Mouse (Mus musculus) liver, embryonic 15.5 days (tissue): Measurements from ENCODE around the gene Mbl2. TPM values are rescaled to one million over a fixed set of nuclear protein-coding genes. Genes with fewer than 3 reads are reported as not detected.
"Not testable (repeated sequence)": the region's sequence is repeated elsewhere in the genome, so short reads cannot be mapped to it uniquely, and the experiment has no call there.

Experiments used
- ATAC-seq: fragments of 200-750 bp; cut with Nextera tagmentation; 2 replicates; pipeline ENCODE4 v1.8.0; 2017; ENCODE audit warnings: moderate number of reproducible peaks, mild to moderate bottlenecking, moderate library complexity; ENCODE audit not compliant: insufficient read depth
- H3K27ac ChIP-seq: fragments of 300-500 bp; sonication (generic); replicated peaks from 2 replicates; pipeline ENCODE4 v1.5.1; 2015; ENCODE audit warnings: mild to moderate bottlenecking, inconsistent platforms
- H3K27me3 ChIP-seq: fragments of 300-500 bp; sonication (generic); 2 replicates; pipeline ENCODE4 v1.6.1; 2015; ENCODE audit warnings: mild to moderate bottlenecking, inconsistent platforms
- H3K36me3 ChIP-seq: fragments of 300-500 bp; sonication (generic); replicated peaks from 2 replicates; pipeline ENCODE4 v1.6.1; 2015; ENCODE audit warnings: moderate library complexity, mild to moderate bottlenecking, inconsistent platforms
- H3K4me1 ChIP-seq: fragments of 300-500 bp; sonication (generic); replicated peaks from 2 replicates; pipeline ENCODE4 v1.6.1; 2015; ENCODE audit warnings: inconsistent platforms
- H3K4me2 ChIP-seq: fragments of 300-500 bp; sonication (generic); 2 replicates; pipeline ENCODE4 v1.6.1; 2015; ENCODE audit warnings: moderate library complexity, mild to moderate bottlenecking, inconsistent platforms
- H3K4me3 ChIP-seq: fragments of 300-500 bp; sonication (generic); replicated peaks from 2 replicates; pipeline ENCODE4 v1.5.1; 2015; ENCODE audit warnings: mild to moderate bottlenecking, inconsistent platforms
- H3K9ac ChIP-seq: fragments of 300-500 bp; sonication (generic); 2 replicates; pipeline ENCODE4 v1.6.1; 2015; ENCODE audit warnings: moderate library complexity, mild to moderate bottlenecking, inconsistent platforms
- H3K9me3 ChIP-seq: fragments of 300-500 bp; sonication (generic); replicated peaks from 2 replicates; pipeline ENCODE4 v1.6.1; 2016; ENCODE audit warnings: inconsistent platforms
- WGBS: fragments of 180-500 bp; shearing (Covaris S2); methylation state at CpG from one replicate; pipeline ENCODE4 v1.1.7; 2015; ENCODE audit warnings: mixed read lengths; ENCODE audit not compliant: insufficient replicate concordance; 5-methylcytosine and 5-hydroxymethylcytosine counted together
- polyA plus RNA-seq: library from polyadenylated mRNA; unstranded; fragments of >200 nt; fragmentation: Nextera tagmentation; extraction: Ambion mirVana; gene quantifications from 2 replicates; pipeline ENCODE4 v1.2.1, GENCODE M21; 2015

The Mbl2 gene
- 4.6 and 4.8 TPM in 2 replicates for polyA plus RNA-seq

DNA sequence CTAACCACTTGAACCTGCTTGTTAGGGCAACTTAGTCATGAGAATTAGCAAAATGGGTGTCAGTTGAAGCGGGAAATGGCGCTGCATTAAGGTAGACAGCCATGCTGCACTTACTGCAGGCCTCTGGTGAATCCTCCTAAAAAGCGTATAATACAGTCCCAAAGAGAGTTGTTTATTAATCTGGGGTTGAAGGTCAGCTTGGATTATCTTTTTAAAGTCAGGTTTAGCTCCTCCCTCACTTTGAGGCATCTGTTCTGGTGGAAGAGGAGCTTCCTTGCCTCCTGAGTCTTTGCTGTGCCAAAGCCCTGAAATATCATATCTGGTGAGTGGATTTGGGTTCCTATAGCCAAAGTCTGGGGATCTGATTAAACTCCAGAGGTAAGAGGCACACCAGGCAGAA, at the start of gene Mbl2:
Mbl2 (plus strand) TSS at position 252 of the 400 bp plus-strand sequence.
- Histone ChIP-seq H3K36me3 (no peaks in the 10 kb centered on the region), H3K27me3 (no peaks in the 10 kb centered on the region), H3K9me3 (no peaks in the 10 kb centered on the region), H3K4me2 (no peak within 1 kb of the TSS), H3K27ac (no peak within 1 kb of the TSS), H3K9ac (no peak within 1 kb of the TSS), H3K4me1 (no peaks in the 10 kb centered on the region), H3K4me3 (no peak within 1 kb of the TSS)
- 75% methylated on average over 3 of the region's 3 CpGs for WGBS
- ATAC-seq: no peak

DNA sequence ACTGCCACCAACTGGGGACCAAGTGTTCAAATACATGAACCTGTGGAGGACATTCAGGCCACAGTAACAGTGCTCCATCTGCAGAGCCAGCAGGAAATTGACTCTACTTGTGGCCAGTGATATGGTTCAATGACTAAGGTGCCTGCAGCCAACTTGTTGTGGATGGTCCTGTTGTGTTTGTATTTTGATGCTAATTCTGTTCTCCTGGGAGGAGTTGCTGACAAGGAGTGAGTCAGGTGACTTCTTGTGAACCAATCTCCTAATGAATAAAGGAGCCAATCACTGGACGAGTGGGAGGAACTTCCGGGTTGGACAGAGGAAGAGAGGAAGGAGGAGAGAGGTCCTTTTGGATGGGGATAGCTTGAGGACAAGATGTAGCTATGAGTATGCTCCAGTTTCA, 47.2 kb upstream of the Mbl2 start:
- Histone ChIP-seq H3K4me2 (no peak overlapping the region), H3K9me3 (no peaks in the 10 kb centered on the region), H3K4me1 (no peaks in the 10 kb centered on the region), H3K27me3 (no peaks in the 10 kb centered on the region), H3K27ac (no peak overlapping the region), H3K4me3 (no peak overlapping the region), H3K36me3 (no peaks in the 10 kb centered on the region), H3K9ac (no peak overlapping the region)
- 52% methylated on average over 2 of the region's 2 CpGs for WGBS
- no peak for ATAC-seq

DNA sequence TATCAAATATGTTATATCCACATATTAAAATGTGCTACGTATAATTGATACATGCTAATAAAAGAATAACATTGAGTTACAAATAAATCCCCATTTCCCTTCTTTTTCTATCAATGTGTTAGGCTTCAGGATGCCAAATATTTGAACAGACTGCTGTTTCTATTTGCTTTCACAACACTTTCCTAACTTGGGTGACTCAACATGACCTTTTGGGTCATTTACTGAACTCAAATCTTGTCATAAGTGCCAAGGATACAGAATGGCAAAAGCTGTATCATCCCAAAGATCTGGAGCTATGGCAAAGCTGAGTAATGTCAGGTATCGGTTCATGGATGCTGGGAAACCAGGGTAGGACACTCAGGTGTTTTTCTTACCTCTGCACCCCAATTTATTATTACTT, 45.5 kb upstream of the Mbl2 start:
- Histone ChIP-seq H3K9me3 (no peaks in the 10 kb centered on the region), H3K4me3 (no peak overlapping the region), H3K27ac (no peak overlapping the region), H3K4me1 (no peaks in the 10 kb centered on the region), H3K36me3 (no peaks in the 10 kb centered on the region), H3K4me2 (no peak overlapping the region), H3K27me3 (no peaks in the 10 kb centered on the region), H3K9ac (no peak overlapping the region)
- ATAC-seq: no peak
- WGBS: 56% methylated on average over 2 of the region's 2 CpGs

DNA sequence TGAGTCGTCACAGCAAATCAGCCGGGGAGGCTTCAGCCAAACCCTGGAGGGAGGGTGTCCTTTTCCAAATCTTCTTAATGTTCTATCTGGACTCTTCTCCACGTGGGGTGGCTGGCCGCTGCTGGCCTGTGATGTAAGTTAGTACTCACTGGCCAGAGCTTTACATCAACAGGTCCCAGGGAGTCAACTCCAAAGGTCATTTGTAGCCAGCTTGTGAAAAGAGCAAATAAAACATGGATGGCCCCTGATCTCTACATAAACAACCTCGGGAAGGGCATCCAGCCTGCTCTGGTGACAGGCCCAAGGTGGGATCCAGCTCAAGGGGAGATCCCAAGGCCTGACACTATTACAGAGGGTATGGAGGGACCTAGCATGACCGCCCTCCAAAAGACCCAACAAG, 37.7 kb upstream of the Mbl2 start:
- H3K9me3 ChIP-seq: no peaks in the 10 kb centered on the region
- peak overlapping the region; percentile 56; the same call in 1 of the 2 replicates for H3K27ac ChIP-seq
- H3K4me1 ChIP-seq: no peaks in the 10 kb centered on the region
- no peak overlapping the region for H3K4me2 ChIP-seq
- ATAC-seq: peak; percentile 73
- no peaks in the 10 kb centered on the region for H3K27me3 ChIP-seq
- WGBS: 63% methylated on average over 6 of the region's 6 CpGs
- no peak overlapping the region for H3K4me3 ChIP-seq
- no peak overlapping the region for H3K9ac ChIP-seq
- H3K36me3 ChIP-seq: no peaks in the 10 kb centered on the region

DNA sequence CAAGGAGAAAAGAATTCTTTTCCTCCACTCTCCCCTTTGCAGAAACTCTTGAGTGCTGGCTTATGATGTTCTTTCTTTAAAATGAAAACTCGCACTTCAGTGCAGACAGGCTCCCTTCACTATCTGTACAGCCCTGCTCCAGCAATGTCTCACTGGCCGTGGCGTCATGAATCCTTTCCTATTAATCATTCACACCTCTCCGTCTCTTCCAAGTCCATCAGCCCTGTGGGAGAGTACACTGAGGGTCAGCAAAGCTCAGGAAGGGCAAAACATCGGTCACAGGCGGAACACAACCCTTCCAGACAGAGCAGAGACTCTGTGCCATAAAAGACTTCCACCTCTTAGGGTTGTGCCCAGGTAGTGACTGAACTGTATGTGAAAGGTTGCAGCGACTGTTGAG, 30.6 kb upstream of the Mbl2 start:
- no peaks in the 10 kb centered on the region for H3K36me3 ChIP-seq
- no peak overlapping the region for H3K4me3 ChIP-seq
- no peaks in the 10 kb centered on the region for H3K9me3 ChIP-seq
- no peak overlapping the region for H3K9ac ChIP-seq
- no peak overlapping the region for H3K4me2 ChIP-seq
- H3K27ac ChIP-seq: peak overlapping the region; percentile 38; the same call in 1 of the 2 replicates
- H3K4me1 ChIP-seq: 0 out of 2 replicates have a peak, but pooled peaks cover 4% of the 10 kb centered on the region
- WGBS: 63% methylated on average over 7 of the region's 7 CpGs
- no peaks in the 10 kb centered on the region for H3K27me3 ChIP-seq
- ATAC-seq: peak; percentile 56

DNA sequence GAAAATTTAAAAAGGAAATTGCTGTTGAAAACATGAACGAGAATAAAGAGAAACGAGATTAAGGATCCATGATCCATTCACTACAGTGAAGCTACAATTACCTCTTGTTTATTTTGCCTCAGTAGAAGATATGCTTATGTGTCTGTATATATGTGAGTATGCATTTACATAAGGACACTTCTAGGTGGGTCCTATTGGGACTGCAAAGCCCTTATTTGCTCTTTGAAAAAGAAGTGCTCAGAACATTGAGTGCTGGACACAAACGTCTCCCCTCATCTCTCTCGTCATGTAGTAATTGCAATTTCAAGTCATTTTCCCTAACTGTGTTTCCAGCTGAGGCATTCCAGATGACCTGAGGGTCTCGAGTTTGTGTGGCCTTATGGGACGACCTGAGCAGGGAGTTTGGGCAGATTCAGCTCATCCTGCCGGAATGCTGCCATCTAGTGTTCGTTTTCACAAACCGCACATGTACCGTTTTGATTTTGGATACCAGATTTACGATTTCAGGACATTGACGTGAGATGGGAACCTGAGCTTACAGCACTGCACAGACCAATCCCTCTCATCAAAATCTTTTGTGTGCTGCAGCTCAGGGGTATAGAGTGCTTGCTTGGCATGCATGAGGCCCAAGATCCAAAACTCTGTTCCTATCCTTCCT, 27.5 kb upstream of the Mbl2 start:
- H3K4me3 ChIP-seq: no peak overlapping the region
- no peaks in the 10 kb centered on the region for H3K27me3 ChIP-seq
- no peaks in the 10 kb centered on the region for H3K9me3 ChIP-seq
- 15% methylated on average over 12 of the region's 12 CpGs for WGBS
- no peaks in the 10 kb centered on the region for H3K36me3 ChIP-seq
- ATAC-seq: no peak
- no peak overlapping the region for H3K4me2 ChIP-seq
- H3K4me1 ChIP-seq: 0 out of 2 replicates have a peak, but pooled peaks cover 4% of the 10 kb centered on the region
- no peak overlapping the region for H3K9ac ChIP-seq
- no peak overlapping the region for H3K27ac ChIP-seq

DNA sequence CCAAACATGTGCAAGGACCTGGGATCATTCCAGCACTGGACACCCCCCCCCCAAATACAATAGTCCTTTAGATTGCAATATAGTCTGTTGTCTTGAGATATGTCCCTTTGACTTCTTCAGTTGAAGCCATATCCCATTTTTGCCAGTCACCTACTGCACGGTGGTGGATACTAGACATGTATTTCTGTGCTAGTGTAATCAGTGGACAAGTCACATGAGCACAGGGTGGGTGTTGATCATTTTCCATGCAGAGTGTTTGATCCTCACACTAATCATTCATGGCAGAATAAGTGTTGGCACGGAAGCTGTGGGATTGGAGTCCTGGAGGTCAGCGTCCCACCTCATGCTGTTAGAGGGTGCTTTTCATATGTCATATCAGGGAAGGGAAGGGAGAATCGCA, 26.9 kb upstream of the Mbl2 start:
- 59% methylated on average over 4 of the region's 4 CpGs for WGBS
- no peak overlapping the region for H3K4me3 ChIP-seq
- no peak overlapping the region for H3K27ac ChIP-seq
- no peak for ATAC-seq
- H3K4me2 ChIP-seq: no peak overlapping the region
- no peaks in the 10 kb centered on the region for H3K27me3 ChIP-seq
- no peaks in the 10 kb centered on the region for H3K9me3 ChIP-seq
- no peaks in the 10 kb centered on the region for H3K36me3 ChIP-seq
- H3K4me1 ChIP-seq: 0 out of 2 replicates have a peak, but pooled peaks cover 4% of the 10 kb centered on the region
- H3K9ac ChIP-seq: no peak overlapping the region

DNA sequence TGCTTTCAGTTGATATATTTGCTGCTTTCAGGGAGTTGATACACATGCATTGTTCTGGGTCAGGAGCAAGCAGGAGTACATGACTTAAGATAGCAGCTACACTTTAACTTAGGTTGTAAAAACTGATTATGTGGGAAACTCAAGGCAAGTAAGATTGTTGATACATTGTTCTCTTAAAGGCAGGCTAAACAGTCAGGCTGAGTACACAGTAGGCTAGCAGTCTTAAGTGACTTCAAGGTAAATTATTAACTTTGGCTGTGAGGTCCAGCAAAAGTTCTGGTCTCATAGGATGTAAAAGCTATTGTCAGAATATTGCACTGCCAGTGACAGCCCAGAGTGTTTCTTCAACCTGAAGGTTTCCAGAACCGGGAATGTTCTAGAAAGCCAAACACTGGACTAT, 25.8 kb upstream of the Mbl2 start:
- no peak for ATAC-seq
- 0 out of 2 replicates have a peak, but pooled peaks cover 4% of the 10 kb centered on the region for H3K4me1 ChIP-seq
- no peak overlapping the region for H3K27ac ChIP-seq
- H3K9ac ChIP-seq: no peak overlapping the region
- WGBS: 56% methylated on average over 1 of the region's 1 CpGs
- no peak overlapping the region for H3K4me3 ChIP-seq
- H3K36me3 ChIP-seq: no peaks in the 10 kb centered on the region
- H3K4me2 ChIP-seq: no peak overlapping the region
- H3K27me3 ChIP-seq: no peaks in the 10 kb centered on the region
- H3K9me3 ChIP-seq: no peaks in the 10 kb centered on the region

DNA sequence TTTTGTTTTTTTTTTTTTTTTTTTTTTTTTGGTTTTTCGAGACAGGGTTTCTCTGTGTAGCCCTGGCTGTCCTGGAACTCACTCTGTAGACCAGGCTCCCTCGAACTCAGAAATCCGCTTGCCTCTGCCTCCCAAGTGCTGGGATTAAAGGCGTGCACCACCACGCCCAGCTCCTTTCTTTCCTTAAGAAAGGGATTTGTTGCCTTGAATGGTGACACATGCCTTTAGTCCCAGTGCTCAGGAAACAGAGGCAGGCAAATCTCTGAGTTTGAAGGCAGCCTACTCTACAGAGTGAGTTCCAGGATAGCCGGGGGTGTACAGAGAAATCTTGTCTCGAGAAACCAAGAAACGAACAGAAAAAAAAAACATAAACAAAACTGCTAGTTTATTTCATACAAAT, 23.7 kb upstream of the Mbl2 start:
- not testable (repeated sequence) for H3K4me3 ChIP-seq, H3K36me3 ChIP-seq, H3K27ac ChIP-seq, ATAC-seq, H3K9me3 ChIP-seq, H3K4me2 ChIP-seq, H3K27me3 ChIP-seq, H3K4me1 ChIP-seq, H3K9ac ChIP-seq
- 62% methylated on average over 8 of the region's 8 CpGs for WGBS

DNA sequence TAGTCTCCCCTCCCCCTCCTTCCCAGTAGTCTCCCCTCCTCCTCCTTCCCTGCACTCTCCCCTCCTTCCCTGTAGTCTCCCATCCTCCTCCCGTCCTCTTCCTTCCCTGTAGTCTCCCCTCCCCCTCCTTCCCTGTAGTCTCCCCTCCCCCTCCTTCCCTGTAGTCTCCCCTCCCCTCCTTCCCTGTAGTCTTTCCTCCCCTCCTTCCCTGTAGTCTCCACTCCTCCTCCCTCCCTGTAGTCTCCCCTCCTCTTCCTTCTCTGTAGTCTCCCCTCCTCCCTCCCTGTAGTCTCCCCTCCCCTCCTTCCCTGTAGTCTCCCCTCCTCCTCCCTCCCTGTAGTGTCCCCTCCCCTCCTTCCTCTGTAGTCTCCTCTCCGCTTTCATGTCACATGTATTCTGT, 18.7 kb upstream of the Mbl2 start:
- H3K9me3 ChIP-seq: no peaks in the 10 kb centered on the region
- no peaks in the 10 kb centered on the region for H3K36me3 ChIP-seq
- ATAC-seq: no peak
- WGBS: 49% methylated on average over 2 of the region's 2 CpGs
- H3K27ac ChIP-seq: no peak overlapping the region
- no peak overlapping the region for H3K4me2 ChIP-seq
- H3K9ac ChIP-seq: no peak overlapping the region
- H3K4me3 ChIP-seq: no peak overlapping the region
- H3K27me3 ChIP-seq: no peaks in the 10 kb centered on the region
- no peaks in the 10 kb centered on the region for H3K4me1 ChIP-seq

DNA sequence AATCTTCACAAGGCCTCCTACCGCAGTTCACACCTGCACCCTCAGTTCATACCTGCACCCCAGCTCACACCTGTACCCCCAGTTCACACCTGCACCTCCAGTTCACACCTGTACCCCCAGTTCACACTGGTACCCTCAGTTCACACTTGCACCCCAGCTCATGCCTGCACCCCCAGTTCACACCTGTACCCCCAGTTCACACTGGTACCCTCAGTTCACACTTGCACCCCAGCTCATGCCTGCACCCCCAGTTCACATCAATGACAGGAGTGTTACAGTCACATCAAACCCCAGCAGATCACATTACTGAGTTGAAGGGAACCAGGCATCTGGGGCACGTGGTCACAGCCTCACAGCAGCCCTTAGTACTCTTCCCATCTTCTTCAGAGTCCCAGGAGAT, 17.0 kb upstream of the Mbl2 start:
- not testable (repeated sequence) for H3K4me3 ChIP-seq, H3K9ac ChIP-seq, H3K27me3 ChIP-seq, H3K4me1 ChIP-seq, H3K27ac ChIP-seq, H3K36me3 ChIP-seq, H3K9me3 ChIP-seq, ATAC-seq, H3K4me2 ChIP-seq
- WGBS: 48% methylated on average over 2 of the region's 2 CpGs

DNA sequence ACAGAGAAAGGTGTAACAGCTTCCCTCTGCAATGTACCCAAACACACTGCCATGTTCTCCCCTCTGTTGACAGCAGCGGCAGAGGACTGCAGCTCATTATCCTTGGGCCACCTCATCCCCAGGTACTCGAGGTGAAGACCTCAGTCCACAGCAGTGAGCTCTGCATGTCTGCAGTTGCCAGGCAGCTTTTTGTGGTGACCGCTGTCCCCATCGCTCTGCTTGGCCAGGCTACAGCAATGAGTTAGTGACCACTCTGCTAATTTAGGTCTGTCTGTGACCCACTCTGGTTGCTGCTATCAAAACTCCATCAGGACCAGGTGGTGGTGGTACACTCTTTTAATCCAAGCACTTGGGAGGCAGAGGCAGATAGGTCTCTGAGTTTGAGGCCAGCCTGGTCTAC, 16.6 kb upstream of the Mbl2 start:
- Histone ChIP-seq H3K9ac (no peak overlapping the region), H3K4me3 (no peak overlapping the region), H3K9me3 (no peaks in the 10 kb centered on the region), H3K27me3 (no peaks in the 10 kb centered on the region), H3K4me2 (no peak overlapping the region), H3K27ac (no peak overlapping the region), H3K36me3 (no peaks in the 10 kb centered on the region), H3K4me1 (no peaks in the 10 kb centered on the region)
- 46% methylated on average over 4 of the region's 4 CpGs for WGBS
- ATAC-seq: no peak
